Mouse (Mus musculus): ENCODE results near the gene Top3a. TPM values are rescaled to one million over a fixed set of nuclear protein-coding genes. Genes with fewer than 3 reads are reported as not detected.

The Top3a gene
- polyA plus RNA-seq, 1 experiment, result 7.3 TPM

- 68% methylated on average over 1 of the region's 1 CpGs for WGBS
- DNase-seq (ENCODE audit: low read depth in 1 of 2, low spot score in 2 of 2), result no peak
- Histone ChIP-seq H3K4me1 (ENCODE audit: control insufficient read depth, insufficient read depth, insufficient read length) (peaks cover 3% of the 10 kb centered on the region; the same call in 1 of the 2 replicates), H3K4me3 (ENCODE audit: extremely low read depth, insufficient read depth, insufficient read length) (no peak overlapping the region), H3K27me3 (ENCODE audit: control insufficient read depth, insufficient read depth, low read length) (no peaks in the 10 kb centered on the region), H3K36me3 (ENCODE audit: control insufficient read depth, insufficient read depth, low read length) (no peaks in the 10 kb centered on the region), H3K27ac (ENCODE audit: insufficient read depth, low read length) (no peak overlapping the region)
- TF ChIP-seq CTCF (IDR thresholded peaks at IDR 0.05; ENCODE audit: extremely low read depth, insufficient read depth, insufficient read length, insufficient replicate concordance), result no peak
- TF ChIP-seq POLR2A (IDR thresholded peaks at IDR 0.05; ENCODE audit: low read depth, low read length), result no peak
Observed at GRCm38 (mm10) chr11:60696165-60696564, 81.0 kb downstream of the Top3a start.

Other genes starting within 250 kb of the Top3a start
- 15.0 and 16.9 TPM in 2 replicates for gene Alkbh5, start 241.0 kb downstream of the Top3a start, polyA plus RNA-seq (2012; rRNA removed)
- gene Llgl1, start 77.6 kb downstream of the Top3a start, polyA plus RNA-seq (2012; rRNA removed), result 38.6 and 50.7 TPM in 2 replicates
- gene Flii, start 50.1 kb downstream of the Top3a start, polyA plus RNA-seq (2012; rRNA removed), result 164 and 199 TPM in 2 replicates
- 12.8 and 14.6 TPM in 2 replicates for gene Mief2, start 49.0 kb downstream of the Top3a start, polyA plus RNA-seq (2012; rRNA removed)
- gene Smcr8, start 159 bp upstream of the Top3a start, polyA plus RNA-seq (2012; rRNA removed), result 12.2 and 12.5 TPM in 2 replicates
- 7.8 and 9.6 TPM in 2 replicates for gene Shmt1, start 34.4 kb upstream of the Top3a start, polyA plus RNA-seq (2012; rRNA removed)
- gene Dhrs7b, start 53.3 kb upstream of the Top3a start, polyA plus RNA-seq (2012; rRNA removed), result 5.6 and 6.0 TPM in 2 replicates
- gene Tmem11, start 101.9 kb upstream of the Top3a start, polyA plus RNA-seq (2012; rRNA removed), result 32.5 and 37.8 TPM in 2 replicates
- gene Natd1, start 137.4 kb upstream of the Top3a start, polyA plus RNA-seq (2012; rRNA removed), result 23.2 and 27.1 TPM in 2 replicates
- gene Map2k3, start 154.7 kb upstream of the Top3a start, polyA plus RNA-seq (2012; rRNA removed), result 22.0 and 23.2 TPM in 2 replicates
- 0.06 TPM in 2 replicates for gene Kcnj12, start 245.2 kb upstream of the Top3a start, polyA plus RNA-seq (2012; rRNA removed)